Mouse (Mus musculus) C2C12 (cell line): ENCODE measurements around the gene Creb3l4.

Source experiments
- CEBPB ChIP-seq: IDR thresholded peaks from one replicate; pipeline ENCODE4 v1.6.1; 2011; ENCODE audit warnings: low read depth, mild to moderate bottlenecking, control low read depth, moderate library complexity
- CTCF ChIP-seq: IDR thresholded peaks from one replicate; pipeline ENCODE4 v1.5.1; 2011; ENCODE audit not compliant: control insufficient read depth, insufficient read depth, insufficient read length
- MAX ChIP-seq: IDR thresholded peaks from one replicate; pipeline ENCODE4 v1.6.1; 2011; ENCODE audit warnings: mild to moderate bottlenecking, control low read depth

DNA sequence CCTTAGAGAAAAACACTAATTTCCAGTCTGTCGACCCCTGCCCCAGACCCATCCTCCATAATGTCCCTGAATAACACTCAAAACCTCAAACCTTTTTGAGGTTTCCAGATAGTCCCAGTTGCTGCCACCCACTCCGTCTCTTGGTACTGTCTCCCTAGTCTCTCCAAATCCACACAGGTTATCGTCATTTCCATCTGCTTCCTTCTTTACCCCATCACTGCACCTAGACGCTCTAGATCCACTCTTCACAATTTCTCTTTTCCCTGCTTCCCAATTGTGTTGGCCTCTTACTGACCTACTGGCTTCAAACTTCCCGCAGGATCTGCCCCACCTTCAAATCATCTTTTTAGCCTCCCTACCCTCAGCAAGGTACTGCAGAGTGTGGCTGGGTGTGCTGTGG lies 22.2 kb downstream of the Creb3l4 start:
- no peak for TF ChIP-seq CTCF
- no peak for TF ChIP-seq CEBPB
- no peak for TF ChIP-seq MAX
